Comparison of ENCODE assay signal across 28 mouse cellular contexts in the genomic region with DNA sequence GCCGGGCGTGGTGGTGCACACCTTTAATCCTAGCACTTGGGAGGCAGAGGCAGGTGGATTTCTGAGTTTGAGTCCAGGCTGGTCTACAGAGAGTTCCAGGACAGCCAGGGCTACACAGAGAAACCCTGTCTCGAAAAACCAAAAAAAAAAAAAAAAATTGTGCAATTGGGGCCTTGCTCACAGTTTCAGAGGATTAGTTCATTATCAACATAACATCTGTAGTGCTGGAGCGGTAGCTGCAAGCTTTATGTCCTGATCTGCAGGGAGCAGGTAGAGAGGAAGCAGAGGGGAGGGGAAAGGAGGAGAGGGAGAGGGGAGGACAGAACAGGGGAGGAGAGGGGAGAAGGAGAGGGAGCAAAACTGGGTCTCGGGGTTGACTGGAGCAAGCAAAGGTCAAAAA. TPM values are rescaled to one million over a fixed set of nuclear protein-coding genes. Genes with fewer than 3 reads are reported as not detected.
"Had no signal": no experiment of that assay in that cellular context is flagged by ENCODE, and none has a peak within 500 bp of the region (broad histone marks: within the 10 kb centered on the region; RNA-seq: fewer than 3 reads in every experiment).

No protein-coding gene starts in this region.

- H3K9me3 ChIP-seq: heart, embryonic 13.5 days; heart, embryonic 15.5 days; hindbrain, embryonic 13.5 days; hindbrain, embryonic 15.5 days; intestine, embryonic 15.5 days; kidney, embryonic 15.5 days; limb, embryonic 13.5 days; limb, embryonic 15.5 days; liver, embryonic 13.5 days had no signal

- ATAC-seq: hindbrain, postnatal 0 days; intestine, embryonic 15.5 days had no signal

- H3K27me3 ChIP-seq: heart, embryonic 13.5 days; heart, embryonic 15.5 days; hindbrain, embryonic 13.5 days; hindbrain, embryonic 15.5 days; intestine, embryonic 15.5 days; kidney, embryonic 15.5 days; limb, embryonic 13.5 days; limb, embryonic 15.5 days; liver, embryonic 13.5 days had no signal

- H3K4me2 ChIP-seq: heart, embryonic 11.5 days; heart, embryonic 13.5 days; heart, embryonic 15.5 days; hindbrain, embryonic 13.5 days; hindbrain, embryonic 15.5 days; intestine, embryonic 15.5 days; kidney, embryonic 15.5 days; limb, embryonic 13.5 days; limb, embryonic 15.5 days; liver, embryonic 13.5 days had no signal

- DNase-seq: gastrocnemius, postnatal 10 days; gastrocnemius, postnatal 25 days; heart, adult 2 months; heart, postnatal 36 days; kidney, adult 11 months; kidney, adult 2 months; kidney, adult 9 months; kidney, postnatal 14 days; kidney, postnatal 36 days; liver, embryonic 13.5 days had no signal

- H3K4me1 ChIP-seq: heart, embryonic 15.5 days; hindbrain, embryonic 13.5 days; hindbrain, embryonic 15.5 days; intestine, embryonic 15.5 days; kidney, embryonic 15.5 days; limb, embryonic 13.5 days; limb, embryonic 15.5 days had no signal

- H3K27ac ChIP-seq: gastrocnemius, adult 2 months; heart, adult 2 months; heart, embryonic 13.5 days; heart, embryonic 15.5 days; hindbrain, embryonic 13.5 days; hindbrain, embryonic 15.5 days; hindbrain, postnatal 0 days; intestine, embryonic 15.5 days; kidney, embryonic 15.5 days; kidney, postnatal 0 days; left cerebral cortex, adult 2 months; limb, embryonic 13.5 days; limb, embryonic 15.5 days; liver, embryonic 13.5 days had no signal

- H3K36me3 ChIP-seq: heart, embryonic 13.5 days; heart, embryonic 15.5 days; hindbrain, embryonic 13.5 days; hindbrain, embryonic 15.5 days; intestine, embryonic 15.5 days; kidney, embryonic 15.5 days; limb, embryonic 13.5 days; limb, embryonic 15.5 days; liver, embryonic 13.5 days had no signal

- H3K9ac ChIP-seq: heart, embryonic 13.5 days; heart, embryonic 15.5 days; hindbrain, embryonic 13.5 days; hindbrain, embryonic 15.5 days; intestine, embryonic 15.5 days; kidney, embryonic 15.5 days; limb, embryonic 13.5 days; limb, embryonic 15.5 days; liver, embryonic 13.5 days had no signal

- H3K4me3 ChIP-seq: gastrocnemius, adult 2 months; heart, adult 2 months; heart, embryonic 13.5 days; heart, embryonic 15.5 days; hindbrain, embryonic 13.5 days; hindbrain, embryonic 15.5 days; intestine, embryonic 15.5 days; kidney, embryonic 15.5 days; left cerebral cortex, adult 2 months; limb, embryonic 13.5 days; limb, embryonic 15.5 days; liver, embryonic 13.5 days had no signal

RNA-seq across cellular contexts. Expression of gene Trim43a, which starts 52.0 kb away (rescaled TPM):
- total RNA-seq: gastrocnemius, postnatal 10 days; gastrocnemius, postnatal 25 days; gastrocnemius, postnatal 4 days; hematopoietic stem cell, adult 5-6 weeks; hindbrain, postnatal 0 days had no signal
- polyA plus RNA-seq: heart, adult 2 months; hindbrain, embryonic 11.5 days; intestine, embryonic 15.5 days; kidney, adult 2 months; kidney, postnatal 0 days; large intestine, adult 2 months; limb, embryonic 11.5 days; limb, embryonic 15.5 days; liver, embryonic 13.5 days had no signal
